Mouse (Mus musculus): ENCODE data around the gene Rfng. TPM values are rescaled to one million over a fixed set of nuclear protein-coding genes. Genes with fewer than 3 reads are reported as not detected.

Gene Rfng
- polyA plus RNA-seq, 1 experiment from 2014 or later = 24.5 TPM

DNA sequence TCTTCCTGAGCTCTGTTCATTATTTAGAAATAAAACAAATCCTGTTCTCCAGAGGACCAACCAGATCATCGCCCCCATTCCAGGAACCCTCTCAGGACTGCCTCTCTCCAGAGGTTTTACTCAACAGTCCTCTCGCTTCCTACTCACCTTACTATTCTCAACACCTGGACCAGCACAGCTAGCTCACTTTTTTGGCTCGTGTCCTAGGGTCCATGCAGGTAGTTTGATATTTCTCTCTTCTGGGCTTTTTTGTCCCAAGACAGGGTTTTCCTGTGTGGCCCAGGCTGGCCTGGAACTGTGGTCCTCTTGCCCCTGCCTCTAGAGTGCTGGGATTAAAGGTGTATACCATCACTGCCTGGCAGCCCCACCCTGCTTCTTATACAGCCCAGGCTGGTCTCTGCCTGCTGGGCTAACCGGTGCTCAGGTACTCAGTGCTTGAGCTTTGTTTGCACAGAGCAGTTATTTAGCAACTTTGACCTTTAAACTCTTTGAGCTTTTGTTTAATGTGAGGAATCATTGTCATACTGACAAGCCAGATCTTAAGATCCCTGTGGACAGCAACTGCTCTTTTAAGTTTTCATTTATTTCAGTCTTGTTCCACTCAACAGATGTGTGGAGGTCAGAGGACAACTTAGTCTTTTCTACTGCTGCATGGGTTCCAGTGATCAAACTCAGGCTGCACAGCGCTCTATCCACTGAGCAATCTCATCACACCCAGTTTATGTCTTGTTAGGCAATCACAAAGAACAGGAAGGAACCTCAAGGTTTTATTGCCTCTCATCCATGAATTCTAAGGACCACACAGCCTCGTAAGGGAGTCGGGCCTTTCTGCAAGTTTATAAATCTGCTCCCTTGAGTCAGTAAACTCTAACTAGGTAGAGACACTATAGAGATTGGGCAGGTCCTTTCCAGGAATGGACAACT lies 21.6 kb upstream of the Rfng start:
- H3K36me3 ChIP-seq = peaks cover 58% of the 10 kb centered on the region
- no peak overlapping the region for H3K27ac ChIP-seq (replicated peaks)
- H3K27me3 ChIP-seq (replicated peaks) = no peaks in the 10 kb centered on the region
- no peak for ATAC-seq (ENCODE audit: extremely low read depth, insufficient number of reproducible peaks, low FRiP score, low TSS enrichment)
- H3K4me1 ChIP-seq = no peaks in the 10 kb centered on the region
- 85% methylated on average over 7 of the region's 7 CpGs for WGBS
- no peak overlapping the region for H3K4me2 ChIP-seq
- no peaks in the 10 kb centered on the region for H3K9me3 ChIP-seq
- no peak overlapping the region for H3K9ac ChIP-seq
- no peak overlapping the region for H3K4me3 ChIP-seq

DNA sequence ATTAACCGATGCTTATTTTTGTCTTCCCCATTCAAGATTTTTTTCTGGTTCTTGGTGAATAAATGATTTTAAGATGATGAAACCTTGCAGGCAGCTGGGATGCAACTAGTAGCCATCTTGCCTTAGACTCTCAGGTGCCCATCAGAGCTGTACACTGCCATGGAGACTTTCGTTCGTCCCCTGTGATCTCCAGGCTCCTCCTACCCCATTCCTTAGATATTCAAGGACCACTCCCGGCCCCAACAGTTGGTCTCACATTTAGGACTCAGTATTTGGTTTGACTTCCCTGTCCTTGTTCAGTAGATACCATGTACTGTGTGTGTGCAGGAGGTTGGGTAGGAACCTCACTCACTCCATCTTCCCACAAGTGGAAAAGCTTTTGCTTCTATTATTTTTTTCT lies 20.8 kb upstream of the Rfng start:
- ATAC-seq (ENCODE audit: extremely low read depth, insufficient number of reproducible peaks, low FRiP score, low TSS enrichment) = no peak
- Histone ChIP-seq H3K27ac (replicated peaks) (no peak overlapping the region), H3K27me3 (replicated peaks) (no peaks in the 10 kb centered on the region), H3K9me3 (no peaks in the 10 kb centered on the region), H3K36me3 (peaks cover 49% of the 10 kb centered on the region), H3K4me2 (no peak overlapping the region), H3K9ac (no peak overlapping the region), H3K4me3 (no peak overlapping the region), H3K4me1 (peaks cover 6% of the 10 kb centered on the region)
- 60% methylated on average over 4 of the region's 4 CpGs for WGBS

DNA sequence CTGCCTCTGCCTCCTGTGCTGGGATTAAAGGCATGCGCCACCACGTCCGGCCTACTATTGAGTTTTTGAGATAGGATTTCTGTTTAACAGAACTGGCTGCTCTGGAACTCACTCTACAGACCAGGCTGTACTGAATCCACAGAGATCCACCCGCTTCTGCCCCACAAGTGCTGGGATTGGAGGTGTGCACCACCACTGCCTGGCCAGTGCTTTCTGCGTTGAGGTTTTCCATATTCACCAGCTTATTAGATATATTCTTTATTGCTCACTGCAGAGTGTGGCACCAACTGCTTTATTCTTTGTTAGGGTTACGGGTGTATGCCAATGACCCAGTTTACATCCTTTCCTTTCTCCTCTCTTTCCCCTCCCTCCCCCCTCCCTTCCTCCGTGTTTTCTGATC lies 20.3 kb upstream of the Rfng start:
- H3K36me3 ChIP-seq = peaks cover 44% of the 10 kb centered on the region
- no peak for ATAC-seq (ENCODE audit: extremely low read depth, insufficient number of reproducible peaks, low FRiP score, low TSS enrichment)
- no peak overlapping the region for H3K4me3 ChIP-seq
- no peak overlapping the region for H3K9ac ChIP-seq
- no peak overlapping the region for H3K4me2 ChIP-seq
- no peaks in the 10 kb centered on the region for H3K27me3 ChIP-seq (replicated peaks)
- no peak overlapping the region for H3K27ac ChIP-seq (replicated peaks)
- WGBS = 74% methylated on average over 7 of the region's 7 CpGs
- peaks cover 6% of the 10 kb centered on the region for H3K4me1 ChIP-seq
- H3K9me3 ChIP-seq = no peaks in the 10 kb centered on the region

DNA sequence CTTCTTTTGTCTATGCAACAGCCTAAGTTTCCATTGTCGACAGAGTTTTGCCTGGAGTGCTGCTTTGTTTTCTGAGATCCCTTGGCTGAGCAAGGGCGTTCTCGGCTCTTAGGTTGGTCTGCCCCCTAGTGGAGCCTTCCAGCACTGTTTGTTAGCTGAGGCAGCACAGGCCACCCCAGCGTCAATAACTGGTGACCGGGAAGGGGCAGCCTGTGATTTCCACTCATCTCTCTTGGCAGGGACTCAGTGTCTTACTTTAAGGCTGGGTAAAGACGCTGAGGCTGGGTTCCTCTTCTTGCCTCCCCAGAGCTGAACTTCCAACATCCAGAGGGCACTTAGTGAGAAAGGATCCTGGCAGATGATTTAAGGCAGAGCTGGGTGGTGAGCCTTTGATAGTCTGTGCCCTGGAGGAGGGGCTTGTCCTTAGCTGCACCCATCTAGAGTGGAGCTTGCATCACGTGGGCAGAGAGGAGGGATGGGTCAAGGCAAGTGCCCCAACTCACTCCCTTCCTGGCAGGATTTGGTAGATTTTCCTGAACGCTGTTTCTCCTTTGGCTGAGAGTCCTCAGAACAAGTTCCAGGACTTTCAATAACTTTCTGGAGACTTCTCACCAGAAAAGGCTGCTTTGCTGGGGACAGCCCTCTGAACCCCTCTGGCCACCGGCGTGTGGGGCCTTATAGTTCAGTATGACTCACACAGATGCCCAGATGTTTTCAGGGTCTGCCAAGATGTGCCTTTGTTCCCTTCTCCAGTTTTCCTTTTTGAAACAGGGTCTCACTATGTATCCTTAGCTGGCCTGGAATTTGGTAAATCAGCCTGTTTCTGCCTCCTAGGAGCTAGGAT lies 16.3 kb upstream of the Rfng start:
- Histone ChIP-seq H3K4me2 (peak overlapping the region; percentile 43), H3K27ac (replicated peaks) (peak overlapping the region; percentile 33; the same call in 1 of the 2 replicates), H3K9ac (peak overlapping the region; percentile 70), H3K4me1 (peaks cover 11% of the 10 kb centered on the region), H3K27me3 (replicated peaks) (no peaks in the 10 kb centered on the region), H3K9me3 (no peaks in the 10 kb centered on the region), H3K4me3 (no peak overlapping the region), H3K36me3 (peaks cover 4% of the 10 kb centered on the region; the same call in 1 of the 2 replicates)
- no peak for ATAC-seq (ENCODE audit: extremely low read depth, insufficient number of reproducible peaks, low FRiP score, low TSS enrichment)
- 10% methylated on average over 10 of the region's 10 CpGs for WGBS

DNA sequence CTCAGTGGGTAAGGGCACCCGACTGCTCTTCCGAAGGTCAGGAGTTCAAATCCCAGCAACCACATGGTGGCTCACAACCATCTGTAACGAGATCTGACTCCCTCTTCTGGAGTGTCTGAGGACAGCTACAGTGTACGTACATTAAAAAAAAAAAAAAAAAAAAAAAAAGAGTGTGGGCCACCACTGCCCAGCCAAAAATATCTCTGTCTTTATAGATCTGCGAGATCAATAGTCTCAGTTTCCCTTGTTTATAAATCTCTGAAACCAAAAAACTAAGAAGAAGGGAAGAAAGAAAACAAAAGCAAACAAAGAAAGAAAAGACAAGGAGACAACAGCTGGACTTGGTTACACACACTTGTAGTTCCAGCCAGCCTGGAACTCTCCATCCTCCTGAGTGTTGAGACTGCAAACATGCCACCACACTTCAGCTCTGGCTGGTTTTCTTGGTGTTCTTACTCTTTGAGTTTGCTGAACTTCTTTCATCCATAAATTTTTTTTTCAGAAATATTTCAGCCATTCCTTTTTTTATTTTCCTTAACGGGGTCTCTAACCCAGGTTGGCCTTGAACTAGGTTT lies 15.4 kb upstream of the Rfng start:
- ATAC-seq (ENCODE audit: extremely low read depth, insufficient number of reproducible peaks, low FRiP score, low TSS enrichment) = no peak
- Histone ChIP-seq H3K9ac (no peak overlapping the region), H3K4me3 (no peak overlapping the region), H3K27me3 (replicated peaks) (no peaks in the 10 kb centered on the region), H3K27ac (replicated peaks) (no peak overlapping the region), H3K4me1 (peaks cover 18% of the 10 kb centered on the region), H3K9me3 (no peaks in the 10 kb centered on the region), H3K4me2 (peak overlapping the region; percentile 43; the same call in 1 of the 2 replicates), H3K36me3 (peaks cover 6% of the 10 kb centered on the region)
- 62% methylated on average over 6 of the region's 6 CpGs for WGBS

DNA sequence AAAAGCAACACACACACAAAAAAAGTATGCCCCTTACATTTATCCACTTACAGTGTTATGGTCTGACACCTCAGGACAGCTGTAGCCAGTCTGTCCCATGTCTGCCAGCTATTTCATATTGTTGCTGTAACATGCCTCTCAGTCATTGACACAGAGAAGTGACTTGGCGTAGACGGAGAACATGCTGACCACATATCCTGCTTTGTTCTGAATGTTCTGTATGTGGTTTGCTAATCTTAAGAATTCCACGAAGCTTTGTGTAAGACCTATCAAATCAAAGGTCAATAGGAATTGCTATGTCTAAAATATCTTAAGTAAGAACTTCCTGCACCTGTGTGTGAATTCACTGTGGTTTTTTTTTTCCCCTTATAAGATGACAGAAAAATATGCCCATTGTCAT lies 14.2 kb upstream of the Rfng start:
- WGBS = 78% methylated on average over 3 of the region's 3 CpGs
- peaks cover 17% of the 10 kb centered on the region for H3K36me3 ChIP-seq
- no peak overlapping the region for H3K4me3 ChIP-seq
- H3K9ac ChIP-seq = no peak overlapping the region
- H3K27ac ChIP-seq (replicated peaks) = no peak overlapping the region
- H3K9me3 ChIP-seq = no peaks in the 10 kb centered on the region
- H3K4me1 ChIP-seq = peaks cover 18% of the 10 kb centered on the region
- H3K27me3 ChIP-seq (replicated peaks) = no peaks in the 10 kb centered on the region
- H3K4me2 ChIP-seq = no peak overlapping the region
- no peak for ATAC-seq (ENCODE audit: extremely low read depth, insufficient number of reproducible peaks, low FRiP score, low TSS enrichment)

DNA sequence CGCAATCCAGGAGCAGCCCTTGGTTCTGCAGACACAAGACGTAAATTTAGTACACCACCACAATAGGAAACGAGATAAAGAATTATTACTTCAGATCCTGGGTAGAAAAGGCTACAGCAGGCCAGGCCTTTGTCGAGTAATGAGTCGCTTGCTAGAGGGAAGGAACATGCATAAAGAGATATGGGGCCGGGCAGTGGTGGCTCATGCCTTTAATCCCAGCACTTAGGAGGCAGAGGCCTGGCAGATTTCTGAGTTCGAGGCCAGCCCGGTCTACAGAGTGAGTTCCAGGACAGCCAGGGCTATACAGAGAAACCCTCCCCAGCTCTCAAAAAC lies 12.6 kb upstream of the Rfng start:
- ATAC-seq (ENCODE audit: extremely low read depth, insufficient number of reproducible peaks, low FRiP score, low TSS enrichment) = 0 out of 2 replicates have a peak, but pooled peaks have one; percentile 3
- Histone ChIP-seq H3K4me1 (peaks cover 18% of the 10 kb centered on the region), H3K9me3 (no peaks in the 10 kb centered on the region), H3K4me2 (peak overlapping the region; percentile 98), H3K9ac (peak overlapping the region; percentile 74), H3K27me3 (replicated peaks) (no peaks in the 10 kb centered on the region), H3K27ac (replicated peaks) (peak overlapping the region; percentile 73), H3K4me3 (peak overlapping the region; percentile 99), H3K36me3 (peaks cover 34% of the 10 kb centered on the region)
- WGBS = 24% methylated on average over 8 of the region's 8 CpGs

DNA sequence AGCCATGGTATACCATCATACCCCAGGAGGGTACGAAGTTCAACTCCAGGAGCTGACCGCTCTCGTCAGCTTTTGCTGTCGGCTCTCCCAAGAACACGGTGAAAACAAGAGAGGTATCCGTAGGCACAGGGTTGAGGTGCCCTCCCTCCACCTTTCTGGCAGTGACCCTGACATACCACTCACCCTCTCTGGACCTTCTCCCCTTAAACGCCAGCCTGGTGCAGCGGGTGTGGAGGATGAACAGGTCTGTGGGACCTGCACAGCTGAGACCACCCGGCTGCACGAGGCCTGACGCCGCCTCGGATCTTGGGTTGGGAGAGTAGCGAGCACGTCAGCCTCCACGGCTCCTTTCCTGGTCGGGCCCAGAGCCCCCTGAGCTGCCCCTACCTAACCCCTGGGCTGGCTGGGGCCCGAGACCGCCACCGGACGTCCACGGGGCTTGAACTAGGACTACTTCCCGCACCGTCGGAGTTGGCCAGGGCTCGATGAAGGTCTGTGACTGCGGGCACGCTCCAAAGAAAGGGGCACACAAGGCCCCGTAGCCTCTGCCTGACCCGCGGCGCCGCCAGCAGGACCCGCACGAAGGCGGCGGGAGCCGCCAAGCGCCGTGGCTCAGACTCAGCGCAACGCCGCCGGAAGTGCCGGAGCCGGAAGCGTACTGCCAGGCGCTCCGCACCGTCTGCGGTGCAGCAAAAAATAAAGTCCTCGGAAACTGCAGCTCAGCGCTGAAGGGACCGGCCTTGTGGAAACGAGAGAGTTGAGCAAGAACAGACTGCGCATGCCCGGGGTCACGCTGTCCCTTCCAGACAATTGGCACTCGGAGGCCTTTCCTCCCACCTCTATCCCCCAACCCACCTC lies 12.0 kb upstream of the Rfng start, which contains the start of gene Dus1l:
TSS of gene Dus1l (minus strand) at position 648 of the 858 bp plus-strand sequence.
- peak within 1 kb of the TSS; percentile 99 for H3K9ac ChIP-seq
- peak; percentile 55 for ATAC-seq (ENCODE audit: extremely low read depth, insufficient number of reproducible peaks, low FRiP score, low TSS enrichment)

DNA sequence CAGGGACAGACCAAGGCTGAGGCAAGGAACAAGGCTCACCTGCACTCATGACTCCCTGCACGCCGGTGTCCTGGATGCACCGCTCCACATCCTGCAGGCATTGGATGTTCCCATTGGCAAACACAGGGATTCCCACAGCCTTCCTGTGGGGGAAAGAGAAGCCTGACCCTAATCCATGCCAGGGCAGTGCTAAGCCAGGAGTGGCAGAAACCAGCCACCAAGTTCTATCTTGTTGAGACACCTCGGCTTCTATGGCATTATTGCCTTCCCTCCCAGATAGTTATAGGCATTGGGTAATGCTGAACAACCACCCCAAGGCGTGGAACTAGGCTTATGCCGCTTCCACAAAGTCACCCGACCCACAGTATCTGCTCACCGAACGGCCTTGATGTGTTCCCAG lies 8.6 kb upstream of the Rfng start:
- Histone ChIP-seq H3K4me1 (peaks cover 12% of the 10 kb centered on the region), H3K9me3 (no peaks in the 10 kb centered on the region), H3K4me3 (no peak overlapping the region), H3K27me3 (replicated peaks) (no peaks in the 10 kb centered on the region), H3K9ac (no peak overlapping the region), H3K36me3 (peaks cover 70% of the 10 kb centered on the region), H3K27ac (replicated peaks) (no peak overlapping the region), H3K4me2 (no peak overlapping the region)
- WGBS = 92% methylated on average over 9 of the region's 9 CpGs
- no peak for ATAC-seq (ENCODE audit: extremely low read depth, insufficient number of reproducible peaks, low FRiP score, low TSS enrichment)

More for the DNA sequence above, 12.0 kb upstream of the Rfng start, which contains the start of gene Dus1l:
- Histone ChIP-seq H3K4me2 (peak within 1 kb of the TSS; percentile 98), H3K27me3 (replicated peaks) (no peaks in the 10 kb centered on the region), H3K9me3 (no peaks in the 10 kb centered on the region), H3K4me1 (peaks cover 18% of the 10 kb centered on the region), H3K36me3 (peaks cover 40% of the 10 kb centered on the region), H3K4me3 (peak within 1 kb of the TSS; percentile 99), H3K27ac (replicated peaks) (peak within 1 kb of the TSS; percentile 73)
- 1% methylated on average over 59 of the region's 59 CpGs for WGBS

DNA sequence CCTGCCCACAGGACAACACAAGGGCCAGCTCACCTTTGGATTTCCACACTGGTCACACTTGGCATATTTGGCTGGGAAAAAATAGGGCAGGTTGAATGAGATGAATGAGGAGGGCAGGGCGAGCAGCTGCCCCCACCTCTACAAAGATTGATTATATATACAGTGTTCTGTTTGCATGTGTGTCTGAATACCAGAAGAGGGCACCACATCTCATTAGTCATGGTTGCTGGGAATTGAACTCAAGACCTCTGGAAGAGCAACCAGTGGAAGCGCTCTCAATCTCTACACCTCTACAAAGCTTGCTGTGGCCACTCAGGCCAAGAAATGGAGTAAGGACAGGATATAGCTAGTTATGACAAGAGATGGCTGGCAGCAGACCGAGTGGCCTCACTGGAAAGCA lies 5.8 kb upstream of the Rfng start:
- H3K4me2 ChIP-seq = no peak overlapping the region
- peaks cover 93% of the 10 kb centered on the region for H3K36me3 ChIP-seq
- H3K9me3 ChIP-seq = no peaks in the 10 kb centered on the region
- no peak overlapping the region for H3K27ac ChIP-seq (replicated peaks)
- 86% methylated on average over 3 of the region's 3 CpGs for WGBS
- H3K4me3 ChIP-seq = no peak overlapping the region
- no peak for ATAC-seq (ENCODE audit: extremely low read depth, insufficient number of reproducible peaks, low FRiP score, low TSS enrichment)
- no peaks in the 10 kb centered on the region for H3K27me3 ChIP-seq (replicated peaks)
- H3K4me1 ChIP-seq = peaks cover 16% of the 10 kb centered on the region
- no peak overlapping the region for H3K9ac ChIP-seq

Measured in heart, embryonic 13.5 days (tissue).